Comparison of ENCODE assay signal across 22 mouse cellular contexts in the genomic region with DNA sequence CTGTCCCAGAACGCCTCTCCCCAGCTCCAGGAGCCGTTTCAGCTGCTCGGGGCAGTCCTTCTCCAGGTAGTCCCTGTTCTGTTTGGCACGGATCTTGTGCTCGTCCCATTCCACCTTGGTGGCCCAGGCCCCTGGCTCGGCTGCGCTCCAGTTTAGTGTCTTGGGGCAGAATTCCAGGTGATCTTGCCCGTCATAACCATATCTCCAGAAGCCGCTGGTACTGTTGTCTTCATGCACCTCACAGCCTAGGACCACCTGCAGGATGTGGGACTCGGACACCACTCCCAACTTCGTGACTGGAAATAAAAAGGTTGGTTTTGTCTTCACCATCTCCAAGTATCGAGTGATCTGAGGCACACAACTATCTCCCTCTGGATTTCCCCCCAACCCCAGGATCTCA. TPM values are rescaled to one million over a fixed set of nuclear protein-coding genes. Genes with fewer than 3 reads are reported as not detected.
"Had no signal": no experiment of that assay in that cellular context is flagged by ENCODE, and none has a peak within 500 bp of the region (broad histone marks: within the 10 kb centered on the region; RNA-seq: fewer than 3 reads in every experiment).

No protein-coding gene starts in this region.

- DNase-seq: kidney, adult 11 months; kidney, postnatal 10 days; kidney, postnatal 4 days; left cerebral cortex, postnatal 4 days; lung, adult 18-20 months; lung, postnatal 14 days; thymus, adult 2 months; thymus, postnatal 14 days had no signal

- H3K4me3 ChIP-seq: intestine, embryonic 15.5 days; kidney, embryonic 15.5 days; lung, embryonic 15.5 days; midbrain, embryonic 13.5 days had no signal

- ATAC-seq: intestine, embryonic 15.5 days; midbrain, embryonic 13.5 days had no signal

- H3K27me3 ChIP-seq: intestine, embryonic 15.5 days; kidney, embryonic 15.5 days; lung, embryonic 15.5 days; midbrain, embryonic 13.5 days had no signal

- H3K27ac ChIP-seq: intestine, embryonic 15.5 days; kidney, embryonic 15.5 days; liver, embryonic 14.5 days; lung, embryonic 15.5 days; midbrain, embryonic 13.5 days; stomach, postnatal 0 days had no signal

- H3K9ac ChIP-seq: intestine, embryonic 15.5 days; kidney, embryonic 15.5 days; liver, embryonic 14.5 days; lung, embryonic 15.5 days; midbrain, embryonic 13.5 days had no signal

- H3K4me2 ChIP-seq: intestine, embryonic 15.5 days; kidney, embryonic 15.5 days; liver, embryonic 11.5 days; lung, embryonic 15.5 days; midbrain, embryonic 13.5 days had no signal

- H3K36me3 ChIP-seq: intestine, embryonic 15.5 days; kidney, embryonic 15.5 days; lung, embryonic 15.5 days; midbrain, embryonic 13.5 days had no signal

- H3K9me3 ChIP-seq: intestine, embryonic 15.5 days; kidney, embryonic 15.5 days; lung, embryonic 15.5 days; midbrain, embryonic 13.5 days had no signal

RNA-seq across cellular contexts. Expression of a gene that starts 11.2 kb away (rescaled TPM):
- total RNA-seq: layer of hippocampus, adult 18-20 months; layer of hippocampus, postnatal 14 days; left cerebral cortex, postnatal 4 days had no signal
- polyA plus RNA-seq: intestine, embryonic 15.5 days; kidney, embryonic 15.5 days; liver, embryonic 11.5 days; midbrain, embryonic 13.5 days; midbrain, postnatal 0 days; neural tube, embryonic 11.5 days; neural tube, embryonic 14.5 days; small intestine, adult 2 months; stomach, embryonic 14.5 days; stomach, postnatal 0 days had no signal
